Mouse (Mus musculus): ENCODE measurements around the gene Abcb5. TPM values are rescaled to one million over a fixed set of nuclear protein-coding genes. Genes with fewer than 3 reads are reported as not detected.

The Abcb5 gene
- total RNA-seq, 1 experiment = 2.5 TPM

- Histone ChIP-seq H3K9me3 (ENCODE audit: control insufficient read depth, insufficient read depth, low read depth, low read length) (no peaks in the 10 kb centered on the region), H3K27ac (ENCODE audit: insufficient read depth, low read depth, low read length, poor library complexity, severe bottlenecking) (no peak overlapping the region), H3K9ac (ENCODE audit: insufficient read depth, low read depth, low read length, poor library complexity, severe bottlenecking) (no peak overlapping the region), H3K4me1 (ENCODE audit: control insufficient read depth in 2 of 2, insufficient read depth in 2 of 2, low read length in 2 of 2, poor library complexity in 1 of 2) (no peaks in the 10 kb centered on the region), H3K4me3 (ENCODE audit: insufficient read depth in 1 of 2, low read depth in 1 of 2, low read length in 2 of 2, poor library complexity in 1 of 2, severe bottlenecking in 1 of 2) (no peak overlapping the region), H3K36me3 (ENCODE audit: control insufficient read depth, insufficient read depth, low read length, poor library complexity, severe bottlenecking) (no peaks in the 10 kb centered on the region)
- in situ Hi-C loops (cut with MboI; ENCODE audit: low sequenced_read_pairs in 2 of 2, unreplicated experiment in 2 of 2) = no loop called here
- no peak for TF ChIP-seq ZC3H11A (IDR thresholded peaks at IDR 0.05; ENCODE audit: borderline replicate concordance, low read depth, low read length)
- no peak for TF ChIP-seq ZNF384 (IDR thresholded peaks at IDR 0.05; ENCODE audit: low read depth, low read length)
- no peak for TF ChIP-seq HCFC1 (IDR thresholded peaks at IDR 0.05; ENCODE audit: borderline replicate concordance, insufficient read depth, low read length)
- no peak for TF ChIP-seq MAFK (IDR thresholded peaks at IDR 0.05; ENCODE audit: insufficient read depth, low read depth, low read length)
- no peak for TF ChIP-seq CHD2 (IDR thresholded peaks at IDR 0.05; ENCODE audit: low read depth, low read length)
- DNase-seq (ENCODE audit: low read depth, low spot score) = no peak
These were observed 64.0 kb downstream of the Abcb5 start for GRCm38 (mm10) chr12:118902249-118902648.

- Histone ChIP-seq H3K36me3 (ENCODE audit: control insufficient read depth, insufficient read depth, low read length, poor library complexity, severe bottlenecking) (no peaks in the 10 kb centered on the region), H3K9me3 (ENCODE audit: control insufficient read depth, insufficient read depth, low read depth, low read length) (no peaks in the 10 kb centered on the region), H3K9ac (ENCODE audit: insufficient read depth, low read depth, low read length, poor library complexity, severe bottlenecking) (no peak overlapping the region), H3K4me3 (ENCODE audit: insufficient read depth in 1 of 2, low read depth in 1 of 2, low read length in 2 of 2, poor library complexity in 1 of 2, severe bottlenecking in 1 of 2) (no peak overlapping the region), H3K27ac (ENCODE audit: insufficient read depth, low read depth, low read length, poor library complexity, severe bottlenecking) (no peak overlapping the region), H3K4me1 (ENCODE audit: control insufficient read depth in 2 of 2, insufficient read depth in 2 of 2, low read length in 2 of 2, poor library complexity in 1 of 2) (no peaks in the 10 kb centered on the region)
- TF ChIP-seq ZC3H11A (IDR thresholded peaks at IDR 0.05; ENCODE audit: borderline replicate concordance, low read depth, low read length) = no peak
- TF ChIP-seq ZNF384 (IDR thresholded peaks at IDR 0.05; ENCODE audit: low read depth, low read length) = no peak
- TF ChIP-seq MAFK (IDR thresholded peaks at IDR 0.05; ENCODE audit: insufficient read depth, low read depth, low read length) = no peak
- no peak for TF ChIP-seq HCFC1 (IDR thresholded peaks at IDR 0.05; ENCODE audit: borderline replicate concordance, insufficient read depth, low read length)
- TF ChIP-seq CHD2 (IDR thresholded peaks at IDR 0.05; ENCODE audit: low read depth, low read length) = no peak
- in situ Hi-C loops (cut with MboI; ENCODE audit: low sequenced_read_pairs in 2 of 2, unreplicated experiment in 2 of 2) = no loop called here
- DNase-seq (ENCODE audit: low read depth, low spot score) = no peak
These were observed 78.3 kb downstream of the Abcb5 start for GRCm38 (mm10) chr12:118887964-118888363.

GRCm38 (mm10) chr12:118882790-118883189, 83.4 kb downstream of the Abcb5 start:
- Histone ChIP-seq H3K36me3 (ENCODE audit: control insufficient read depth, insufficient read depth, low read length, poor library complexity, severe bottlenecking) (no peaks in the 10 kb centered on the region), H3K4me1 (ENCODE audit: control insufficient read depth in 2 of 2, insufficient read depth in 2 of 2, low read length in 2 of 2, poor library complexity in 1 of 2) (no peaks in the 10 kb centered on the region), H3K9ac (ENCODE audit: insufficient read depth, low read depth, low read length, poor library complexity, severe bottlenecking) (no peak overlapping the region), H3K27ac (ENCODE audit: insufficient read depth, low read depth, low read length, poor library complexity, severe bottlenecking) (no peak overlapping the region), H3K4me3 (ENCODE audit: insufficient read depth in 1 of 2, low read depth in 1 of 2, low read length in 2 of 2, poor library complexity in 1 of 2, severe bottlenecking in 1 of 2) (no peak overlapping the region), H3K9me3 (ENCODE audit: control insufficient read depth, insufficient read depth, low read depth, low read length) (no peaks in the 10 kb centered on the region)
- no peak for DNase-seq (ENCODE audit: low read depth, low spot score)
- in situ Hi-C loops (cut with MboI; ENCODE audit: low sequenced_read_pairs in 2 of 2, unreplicated experiment in 2 of 2) = no loop called here
- no peak for TF ChIP-seq ZNF384 (IDR thresholded peaks at IDR 0.05; ENCODE audit: low read depth, low read length)
- no peak for TF ChIP-seq MAFK (IDR thresholded peaks at IDR 0.05; ENCODE audit: insufficient read depth, low read depth, low read length)
- no peak for TF ChIP-seq ZC3H11A (IDR thresholded peaks at IDR 0.05; ENCODE audit: borderline replicate concordance, low read depth, low read length)
- TF ChIP-seq CHD2 (IDR thresholded peaks at IDR 0.05; ENCODE audit: low read depth, low read length) = no peak
- TF ChIP-seq HCFC1 (IDR thresholded peaks at IDR 0.05; ENCODE audit: borderline replicate concordance, insufficient read depth, low read length) = no peak

GRCm38 (mm10) chr12:118872673-118873072, 93.5 kb downstream of the Abcb5 start:
- no peaks in the 10 kb centered on the region for H3K9me3 ChIP-seq (ENCODE audit: control insufficient read depth, insufficient read depth, low read depth, low read length)
- TF ChIP-seq ZC3H11A (IDR thresholded peaks at IDR 0.05; ENCODE audit: borderline replicate concordance, low read depth, low read length) = no peak
- no peak for TF ChIP-seq CHD2 (IDR thresholded peaks at IDR 0.05; ENCODE audit: low read depth, low read length)
- TF ChIP-seq MAFK (IDR thresholded peaks at IDR 0.05; ENCODE audit: insufficient read depth, low read depth, low read length) = no peak
- TF ChIP-seq HCFC1 (IDR thresholded peaks at IDR 0.05; ENCODE audit: borderline replicate concordance, insufficient read depth, low read length) = no peak
- TF ChIP-seq ZNF384 (IDR thresholded peaks at IDR 0.05; ENCODE audit: low read depth, low read length) = no peak
- in situ Hi-C loops (cut with MboI; ENCODE audit: low sequenced_read_pairs in 2 of 2, unreplicated experiment in 2 of 2) = no loop called here
- no peak overlapping the region for H3K27ac ChIP-seq (ENCODE audit: insufficient read depth, low read depth, low read length, poor library complexity, severe bottlenecking)
- no peaks in the 10 kb centered on the region for H3K4me1 ChIP-seq (ENCODE audit: control insufficient read depth in 2 of 2, insufficient read depth in 2 of 2, low read length in 2 of 2, poor library complexity in 1 of 2)
- no peak overlapping the region for H3K9ac ChIP-seq (ENCODE audit: insufficient read depth, low read depth, low read length, poor library complexity, severe bottlenecking)
- H3K36me3 ChIP-seq (ENCODE audit: control insufficient read depth, insufficient read depth, low read length, poor library complexity, severe bottlenecking) = no peaks in the 10 kb centered on the region
- no peak overlapping the region for H3K4me3 ChIP-seq (ENCODE audit: insufficient read depth in 1 of 2, low read depth in 1 of 2, low read length in 2 of 2, poor library complexity in 1 of 2, severe bottlenecking in 1 of 2)
- no peak for DNase-seq (ENCODE audit: low read depth, low spot score)

DNA sequence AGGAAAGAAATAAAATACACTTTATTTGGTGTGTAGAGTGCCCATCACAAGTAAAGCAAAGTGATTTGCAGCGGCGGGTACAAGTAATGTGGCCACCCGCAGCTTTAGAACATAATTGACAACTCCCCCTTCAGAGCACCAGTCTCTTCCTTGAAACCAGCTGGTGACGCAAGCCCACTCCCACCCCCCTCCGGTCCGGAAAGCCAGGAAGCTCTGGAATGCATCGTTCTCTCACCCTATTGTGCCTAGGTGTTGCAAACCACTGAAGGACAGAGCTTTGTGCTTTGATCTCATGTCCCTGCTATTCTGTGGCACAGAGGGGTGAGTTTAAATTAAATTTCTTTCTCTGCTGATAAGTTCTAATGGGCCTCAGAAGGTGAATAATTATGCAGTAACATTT, 110.1 kb downstream of the Abcb5 start:
- DNase-seq (ENCODE audit: low read depth, low spot score) = no peak
- no peak overlapping the region for H3K9ac ChIP-seq (ENCODE audit: insufficient read depth, low read depth, low read length, poor library complexity, severe bottlenecking)
- no peaks in the 10 kb centered on the region for H3K36me3 ChIP-seq (ENCODE audit: control insufficient read depth, insufficient read depth, low read length, poor library complexity, severe bottlenecking)
- TF ChIP-seq ZNF384 (IDR thresholded peaks at IDR 0.05; ENCODE audit: low read depth, low read length) (no peak), ZC3H11A (IDR thresholded peaks at IDR 0.05; ENCODE audit: borderline replicate concordance, low read depth, low read length) (no peak), HCFC1 (IDR thresholded peaks at IDR 0.05; ENCODE audit: borderline replicate concordance, insufficient read depth, low read length) (no peak), CHD2 (IDR thresholded peaks at IDR 0.05; ENCODE audit: low read depth, low read length) (no peak), MAFK (IDR thresholded peaks at IDR 0.05; ENCODE audit: insufficient read depth, low read depth, low read length) (no peak)
- H3K27ac ChIP-seq (ENCODE audit: insufficient read depth, low read depth, low read length, poor library complexity, severe bottlenecking) = no peak overlapping the region
- no peaks in the 10 kb centered on the region for H3K9me3 ChIP-seq (ENCODE audit: control insufficient read depth, insufficient read depth, low read depth, low read length)
- in situ Hi-C loops (cut with MboI; ENCODE audit: low sequenced_read_pairs in 2 of 2, unreplicated experiment in 2 of 2) = loop anchor here in 1 of 2 experiments (5.0 to 10.0 kb wide), 2 partner anchors 404 to 861 kb away; no protein-coding TSS in a partner anchor
- H3K4me1 ChIP-seq (ENCODE audit: control insufficient read depth in 2 of 2, insufficient read depth in 2 of 2, low read length in 2 of 2, poor library complexity in 1 of 2) = no peaks in the 10 kb centered on the region
- H3K4me3 ChIP-seq (ENCODE audit: insufficient read depth in 1 of 2, low read depth in 1 of 2, low read length in 2 of 2, poor library complexity in 1 of 2, severe bottlenecking in 1 of 2) = no peak overlapping the region

All from ES-E14 (cell line).